24 mouse cellular contexts compared by ENCODE assay signal in the genomic region with DNA sequence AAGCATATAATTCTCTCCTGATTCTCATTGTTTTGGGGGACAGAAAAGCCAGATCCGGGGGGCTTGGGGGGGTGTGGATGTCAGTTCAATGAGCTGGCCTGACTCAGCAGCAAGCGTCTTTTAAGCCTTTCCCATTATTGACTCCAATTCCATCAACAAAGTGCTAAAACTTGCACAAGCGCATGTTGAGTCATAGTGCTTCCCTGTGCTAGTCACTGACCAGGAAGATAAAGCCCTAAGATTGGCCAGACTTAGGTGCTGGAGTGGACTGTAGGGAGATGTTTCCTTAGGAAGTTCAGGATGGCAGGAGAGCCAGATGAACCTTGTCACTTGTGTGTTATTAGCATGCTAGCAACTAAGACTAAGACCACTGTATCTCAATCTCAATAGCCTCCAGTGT. TPM values are rescaled to one million over a fixed set of nuclear protein-coding genes. Genes with fewer than 3 reads are reported as not detected.
DNase-seq lines count a peak whose midpoint lies in the region; ATAC-seq and TF ChIP-seq lines count a peak whose summit lies in the region.
"Had no signal": no experiment of that assay in that cellular context is flagged by ENCODE, and none has a peak within 500 bp of the region (broad histone marks: within the 10 kb centered on the region; RNA-seq: fewer than 3 reads in every experiment).

No protein-coding gene starts in this region.

- ATAC-seq in stomach, postnatal 0 days (ENCODE audit: low FRiP score, low TSS enrichment) = peak; percentile 53; the same call in 1 of the 2 replicates
- ATAC-seq: activated CD4-positive, CD25-positive, alpha-beta regulatory T cell, adult 4 months; CD4-positive, CD25-positive, alpha-beta regulatory T cell, adult 4 months; forebrain, embryonic 14.5 days; forebrain, postnatal 0 days had no signal

- DNase-seq in adrenal gland, adult 2 months = peak; percentile 39
- DNase-seq in adrenal gland, postnatal 10 days = no peak
- DNase-seq in liver, adult 2 months (ENCODE audit: extremely low read depth, low read depth, low spot score) = peak; percentile 70
- DNase-seq in liver (no peak), 3134 (ENCODE audit: extremely low read depth, insufficient read length, low spot score) (peak; percentile 18)
- DNase-seq in stomach, postnatal 0 days (ENCODE audit: low spot score) = no peak
- no peak for DNase-seq in cerebellum, postnatal 10 days
- DNase-seq: adrenal gland, postnatal 36 days; cerebellum, adult 18-20 months; cerebellum, adult 9-10 months; cerebellum, postnatal 25 days; forebrain, postnatal 0 days; gastrocnemius, postnatal 25 days; heart, adult 2 months; heart, postnatal 14 days had no signal

- H3K9ac ChIP-seq in liver, adult 2 months (ENCODE audit: low read depth, low read length) = no peak overlapping the region
- no peak overlapping the region for H3K9ac ChIP-seq in stomach, postnatal 0 days (ENCODE audit: low read length)
- H3K9ac ChIP-seq: embryonic facial prominence, embryonic 12.5 days; embryonic facial prominence, embryonic 15.5 days; forebrain, postnatal 0 days; heart, embryonic 13.5 days; hindbrain, embryonic 12.5 days; hindbrain, embryonic 15.5 days had no signal

- WGBS in liver, adult 2 months = 38% methylated on average over 3 of the region's 3 CpGs
- 89% methylated on average over 3 of the region's 3 CpGs for WGBS in stomach, postnatal 0 days

- H3K27me3 ChIP-seq in liver, adult 2 months (ENCODE audit: control insufficient read depth, insufficient read depth, low read length) = no peaks in the 10 kb centered on the region
- H3K27me3 ChIP-seq in stomach, postnatal 0 days (ENCODE audit: control insufficient read depth, insufficient read depth, low read length) = no peaks in the 10 kb centered on the region
- H3K27me3 ChIP-seq: embryonic facial prominence, embryonic 12.5 days; embryonic facial prominence, embryonic 15.5 days; heart, embryonic 13.5 days; hindbrain, embryonic 12.5 days; hindbrain, embryonic 15.5 days had no signal

- H3K4me2 ChIP-seq in stomach, postnatal 0 days (replicated peaks; ENCODE audit: low read depth) = no peak overlapping the region
- H3K4me2 ChIP-seq: embryonic facial prominence, embryonic 12.5 days; embryonic facial prominence, embryonic 15.5 days; heart, embryonic 13.5 days; hindbrain, embryonic 12.5 days; hindbrain, embryonic 15.5 days had no signal

- H3K79me2 ChIP-seq in liver, adult 2 months (ENCODE audit: control insufficient read depth, insufficient read depth, low read length) = peaks cover 51% of the 10 kb centered on the region

- no peaks in the 10 kb centered on the region for H3K36me3 ChIP-seq in liver, adult 2 months (ENCODE audit: control insufficient read depth, insufficient read depth, low read length)
- H3K36me3 ChIP-seq in stomach, postnatal 0 days (ENCODE audit: control insufficient read depth, insufficient read depth, low read length) = no peaks in the 10 kb centered on the region
- H3K36me3 ChIP-seq: embryonic facial prominence, embryonic 15.5 days; hindbrain, embryonic 12.5 days; hindbrain, embryonic 15.5 days had no signal

- H3K9me3 ChIP-seq in stomach, postnatal 0 days (ENCODE audit: control insufficient read depth, low read length) = no peaks in the 10 kb centered on the region
- H3K9me3 ChIP-seq: embryonic facial prominence, embryonic 12.5 days; embryonic facial prominence, embryonic 15.5 days; heart, embryonic 10.5 days; heart, embryonic 13.5 days; hindbrain, embryonic 12.5 days; hindbrain, embryonic 15.5 days had no signal

- TF ChIP-seq POLR2A in liver, adult 2 months (IDR thresholded peaks at IDR 0.05; ENCODE audit: extremely low read depth, insufficient read depth, low read length) = no peak

- no peak overlapping the region for H3K27ac ChIP-seq in liver, adult 2 months (replicated peaks; ENCODE audit: insufficient read depth, low read depth, low read length)
- no peak overlapping the region for H3K27ac ChIP-seq in stomach, postnatal 0 days (replicated peaks)
- H3K27ac ChIP-seq: embryonic facial prominence, embryonic 12.5 days; embryonic facial prominence, embryonic 15.5 days; heart, adult 2 months; heart, embryonic 10.5 days; heart, embryonic 13.5 days; hindbrain, embryonic 12.5 days; hindbrain, embryonic 15.5 days had no signal

- H3K4me3 ChIP-seq in liver, adult 2 months (ENCODE audit: insufficient read depth, low read depth, low read length) = no peak overlapping the region
- no peak overlapping the region for H3K4me3 ChIP-seq in stomach, postnatal 0 days (ENCODE audit: low read depth, low read length)
- H3K4me3 ChIP-seq: embryonic facial prominence, embryonic 12.5 days; embryonic facial prominence, embryonic 15.5 days; heart, adult 2 months; heart, embryonic 10.5 days; heart, embryonic 13.5 days; hindbrain, embryonic 12.5 days; hindbrain, embryonic 15.5 days had no signal

- no peak for TF ChIP-seq EP300 in stomach, postnatal 0 days (optimal IDR thresholded peaks at IDR 0.05)

- TF ChIP-seq CTCF in liver, adult 2 months (IDR thresholded peaks at IDR 0.05; ENCODE audit: low read depth, low read length) = no peak
- TF ChIP-seq CTCF in stomach, postnatal 0 days (IDR thresholded peaks at IDR 0.05; ENCODE audit: low read depth) = no peak

- H3K4me1 ChIP-seq in liver, adult 2 months (ENCODE audit: control insufficient read depth, insufficient read depth, low read length) = peaks cover 6% of the 10 kb centered on the region; the same call in 1 of the 2 replicates
- no peaks in the 10 kb centered on the region for H3K4me1 ChIP-seq in stomach, postnatal 0 days (replicated peaks; ENCODE audit: control insufficient read depth, insufficient read depth)
- H3K4me1 ChIP-seq: embryonic facial prominence, embryonic 12.5 days; embryonic facial prominence, embryonic 15.5 days; hindbrain, embryonic 12.5 days; hindbrain, embryonic 15.5 days had no signal

RNA-seq across cellular contexts. Expression of a gene that starts 13.2 kb away (rescaled TPM):
- 1 to 10 TPM; 8.6 to 9.5 TPM for total RNA-seq in adrenal gland, adult 2 months (2021)
- 16.4 and 17.1 TPM in 2 replicates for polyA plus RNA-seq in adrenal gland, adult 2 months (2012; rRNA removed)
- total RNA-seq in adrenal gland, postnatal 10 days (2021) = 10 to 100 TPM; 10.1 to 10.2 TPM
- total RNA-seq in liver, adult 2 months (2014; rRNA removed) = 1.3 and 1.8 TPM in 2 replicates
- polyA plus RNA-seq in liver, adult 2 months (2012; rRNA removed) = 4.4 and 6.0 TPM in 2 replicates
- polyA plus RNA-seq in stomach, postnatal 0 days (2015; fragmentation: Nextera tagmentation; extraction: Ambion mirVana) = 7.1 and 7.4 TPM in 2 replicates

RNA-seq across cellular contexts. Expression of a gene that starts 36.0 kb away (rescaled TPM):
- 100 to 1,000 TPM; 102 to 142 TPM for total RNA-seq in adrenal gland, adult 2 months (2021)
- 27.7 and 31.6 TPM in 2 replicates for polyA plus RNA-seq in adrenal gland, adult 2 months (2012; rRNA removed)
- total RNA-seq in adrenal gland, postnatal 10 days (2021) = 10 to 100 TPM; 95.5 to 97.2 TPM
- total RNA-seq in liver, adult 2 months (2014; rRNA removed) = 32.4 and 33.4 TPM in 2 replicates
- 22.6 and 26.0 TPM in 2 replicates for polyA plus RNA-seq in liver, adult 2 months (2012; rRNA removed)
- polyA plus RNA-seq in stomach, postnatal 0 days (2015; fragmentation: Nextera tagmentation; extraction: Ambion mirVana) = 117 and 118 TPM in 2 replicates

RNA-seq across cellular contexts. Expression of a gene that starts 37.0 kb away (rescaled TPM):
- total RNA-seq in adrenal gland, adult 2 months (2021) = 1 to 10 TPM; 6.4 to 7.8 TPM
- 10.9 and 13.6 TPM in 2 replicates for polyA plus RNA-seq in adrenal gland, adult 2 months (2012; rRNA removed)
- total RNA-seq in adrenal gland, postnatal 10 days (2021) = 10 to 100 TPM; 25.7 to 71.4 TPM
- 2.6 and 2.7 TPM in 2 replicates for total RNA-seq in liver, adult 2 months (2014; rRNA removed)
- 3.0 and 3.5 TPM in 2 replicates for polyA plus RNA-seq in liver, adult 2 months (2012; rRNA removed)
- 12.5 and 14.4 TPM in 2 replicates for polyA plus RNA-seq in stomach, postnatal 0 days (2015; fragmentation: Nextera tagmentation; extraction: Ambion mirVana)

RNA-seq across cellular contexts. Expression of a gene that starts 42.5 kb away (rescaled TPM):
- 10 to 100 TPM; 34.4 to 49.8 TPM for total RNA-seq in adrenal gland, adult 2 months (2021)
- 69.7 and 80.0 TPM in 2 replicates for polyA plus RNA-seq in adrenal gland, adult 2 months (2012; rRNA removed)
- total RNA-seq in adrenal gland, postnatal 10 days (2021) = 10 to 100 TPM; 28.1 to 29.6 TPM
- 20.0 and 26.5 TPM in 2 replicates for total RNA-seq in liver, adult 2 months (2014; rRNA removed)
- 55.6 and 59.8 TPM in 2 replicates for polyA plus RNA-seq in liver, adult 2 months (2012; rRNA removed)
- 8.5 TPM in 2 replicates for polyA plus RNA-seq in stomach, postnatal 0 days (2015; fragmentation: Nextera tagmentation; extraction: Ambion mirVana)

RNA-seq across cellular contexts. Expression of a gene that starts 59.9 kb away (rescaled TPM):
- 10 to 100 TPM; 66.3 to 71.0 TPM for total RNA-seq in adrenal gland, adult 2 months (2021)
- polyA plus RNA-seq in adrenal gland, adult 2 months (2012; rRNA removed) = 63.8 and 77.3 TPM in 2 replicates
- total RNA-seq in adrenal gland, postnatal 10 days (2021) = 10 to 100 TPM; 49.2 to 57.8 TPM
- 5.3 and 6.7 TPM in 2 replicates for total RNA-seq in liver, adult 2 months (2014; rRNA removed)
- 16.2 and 22.7 TPM in 2 replicates for polyA plus RNA-seq in liver, adult 2 months (2012; rRNA removed)
- 15.6 and 19.2 TPM in 2 replicates for polyA plus RNA-seq in stomach, postnatal 0 days (2015; fragmentation: Nextera tagmentation; extraction: Ambion mirVana)

Comparison
In these comparisons a context has a peak if more than half of its experiments do, and no peak if none do; other contexts are left out.
1. DNase-seq: peak in adrenal gland, adult 2 months (single experiment), liver, adult 2 months (single experiment) and 3134 (single experiment); none in adrenal gland, postnatal 10 days (single experiment), liver (single experiment), stomach, postnatal 0 days (single experiment) and cerebellum, postnatal 10 days (0 of 2).